In genomic region chr13:82058872-82059271, GRCm38 (mm10) we compare ENCODE assay signal across 14 mouse cellular contexts.
DNase-seq lines count a peak whose midpoint lies in the region; ATAC-seq lines count a peak whose summit lies in the region.
"Had no signal": no experiment of that assay in that cellular context is flagged by ENCODE, and none has a peak within 500 bp of the region (broad histone marks: within the 10 kb centered on the region; RNA-seq: fewer than 3 reads in every experiment).

No protein-coding gene starts in this region.

- no peaks in the 10 kb centered on the region for H3K9me3 ChIP-seq in embryonic facial prominence, embryonic 14.5 days (ENCODE audit: control insufficient read depth, low read length)
- no peaks in the 10 kb centered on the region for H3K9me3 ChIP-seq in heart, embryonic 11.5 days (replicated peaks; ENCODE audit: control insufficient read depth, low read length)
- no peaks in the 10 kb centered on the region for H3K9me3 ChIP-seq in limb, embryonic 13.5 days
- H3K9me3 ChIP-seq in midbrain, embryonic 13.5 days: no peaks in the 10 kb centered on the region
- H3K9me3 ChIP-seq: liver, embryonic 12.5 days had no signal

- H3K27me3 ChIP-seq in embryonic facial prominence, embryonic 14.5 days (replicated peaks; ENCODE audit: control insufficient read depth, insufficient read depth, low read length): no peaks in the 10 kb centered on the region
- H3K27me3 ChIP-seq in heart, embryonic 11.5 days (ENCODE audit: control insufficient read depth, insufficient read depth, low read length): no peaks in the 10 kb centered on the region
- no peaks in the 10 kb centered on the region for H3K27me3 ChIP-seq in limb, embryonic 13.5 days
- no peaks in the 10 kb centered on the region for H3K27me3 ChIP-seq in midbrain, embryonic 13.5 days
- H3K27me3 ChIP-seq: liver, embryonic 12.5 days had no signal

- DNase-seq in heart, adult 11 months: peak; percentile 92
- DNase-seq in heart, postnatal 25 days (ENCODE audit: low spot score): no peak
- peak; percentile 79 for DNase-seq in embryonic facial prominence, embryonic 14.5 days (ENCODE audit: low spot score)
- no peak for DNase-seq in right cerebral cortex, postnatal 36 days (ENCODE audit: low spot score in 2 of 2)
- no peak for DNase-seq in testis, postnatal 10 days (ENCODE audit: low spot score)
- DNase-seq: B cell, adult 2 months had no signal

- intact Hi-C loops in heart, postnatal 25 days (cut with DNase I): loop anchor here (10.0 kb wide), 1 partner anchor 196 kb away; no protein-coding TSS in a partner anchor

- H3K36me3 ChIP-seq in embryonic facial prominence, embryonic 14.5 days (ENCODE audit: control insufficient read depth, insufficient read depth, low read length): no peaks in the 10 kb centered on the region
- no peaks in the 10 kb centered on the region for H3K36me3 ChIP-seq in heart, embryonic 11.5 days (ENCODE audit: control insufficient read depth, insufficient read depth, low read length)
- no peaks in the 10 kb centered on the region for H3K36me3 ChIP-seq in limb, embryonic 13.5 days
- H3K36me3 ChIP-seq in midbrain, embryonic 13.5 days: no peaks in the 10 kb centered on the region
- H3K36me3 ChIP-seq: liver, embryonic 12.5 days had no signal

- 39% methylated on average over 3 of the region's 3 CpGs for WGBS in embryonic facial prominence, embryonic 14.5 days
- WGBS in heart, embryonic 11.5 days (ENCODE audit: insufficient replicate concordance): 71% methylated on average over 3 of the region's 3 CpGs
- WGBS in limb, embryonic 13.5 days: 20% methylated on average over 3 of the region's 3 CpGs
- 84% methylated on average over 3 of the region's 3 CpGs for WGBS in midbrain, embryonic 13.5 days

- H3K4me3 ChIP-seq in embryonic facial prominence, embryonic 14.5 days (ENCODE audit: low read depth, low read length): no peak overlapping the region
- no peak overlapping the region for H3K4me3 ChIP-seq in heart, embryonic 11.5 days (ENCODE audit: low read depth, low read length)
- H3K4me3 ChIP-seq in limb, embryonic 13.5 days: no peak overlapping the region
- H3K4me3 ChIP-seq in midbrain, embryonic 13.5 days (replicated peaks): no peak overlapping the region
- H3K4me3 ChIP-seq: left cerebral cortex, adult 2 months; liver, embryonic 12.5 days had no signal

- H3K4me2 ChIP-seq in embryonic facial prominence, embryonic 14.5 days (ENCODE audit: low read depth, low read length): no peak overlapping the region
- H3K4me2 ChIP-seq in heart, embryonic 11.5 days: no peak overlapping the region
- no peak overlapping the region for H3K4me2 ChIP-seq in limb, embryonic 13.5 days (replicated peaks)
- no peak overlapping the region for H3K4me2 ChIP-seq in midbrain, embryonic 13.5 days (replicated peaks)
- H3K4me2 ChIP-seq: liver, embryonic 12.5 days; midbrain, embryonic 11.5 days had no signal

- H3K4me1 ChIP-seq in embryonic facial prominence, embryonic 14.5 days (ENCODE audit: control insufficient read depth, insufficient read depth, low read length): peaks cover 22% of the 10 kb centered on the region
- peaks cover 10% of the 10 kb centered on the region for H3K4me1 ChIP-seq in heart, embryonic 11.5 days (ENCODE audit: control insufficient read depth, insufficient read depth, low read length)
- H3K4me1 ChIP-seq in limb, embryonic 13.5 days: peaks cover 21% of the 10 kb centered on the region
- H3K4me1 ChIP-seq in midbrain, embryonic 13.5 days (replicated peaks): peaks cover 22% of the 10 kb centered on the region
- H3K4me1 ChIP-seq: liver, embryonic 12.5 days had no signal

- 0 out of 2 replicates have a peak, but pooled peaks have one; percentile 11 for ATAC-seq in embryonic facial prominence, embryonic 14.5 days (ENCODE audit: low read depth)
- ATAC-seq in heart, embryonic 11.5 days (replicated peaks; ENCODE audit: insufficient number of reproducible peaks, low FRiP score, low TSS enrichment): no peak
- ATAC-seq in limb, embryonic 13.5 days (ENCODE audit: low FRiP score, low read depth): 0 out of 2 replicates have a peak, but pooled peaks have one; percentile 11
- ATAC-seq in midbrain, embryonic 13.5 days: no peak
- ATAC-seq: inflammation-experienced regulatory T-cells, adult 6 months; liver, embryonic 12.5 days had no signal

- H3K9ac ChIP-seq in embryonic facial prominence, embryonic 14.5 days (ENCODE audit: low read depth, low read length): no peak overlapping the region
- no peak overlapping the region for H3K9ac ChIP-seq in heart, embryonic 11.5 days (ENCODE audit: low read depth, low read length)
- H3K9ac ChIP-seq in limb, embryonic 13.5 days: no peak overlapping the region
- no peak overlapping the region for H3K9ac ChIP-seq in midbrain, embryonic 13.5 days (replicated peaks)
- H3K9ac ChIP-seq: forebrain, postnatal 0 days; liver, embryonic 12.5 days had no signal

- peak overlapping the region; percentile 46; the same call in 1 of the 2 replicates for H3K27ac ChIP-seq in embryonic facial prominence, embryonic 14.5 days (replicated peaks; ENCODE audit: low read depth, low read length)
- peak overlapping the region; percentile 47; the same call in 1 of the 2 replicates for H3K27ac ChIP-seq in heart, embryonic 11.5 days (ENCODE audit: low read depth, low read length)
- H3K27ac ChIP-seq in limb, embryonic 13.5 days: no peak overlapping the region
- H3K27ac ChIP-seq in midbrain, embryonic 13.5 days: no peak overlapping the region
- H3K27ac ChIP-seq: left cerebral cortex, adult 2 months; liver, embryonic 12.5 days had no signal

Comparison
In these comparisons a context has a peak if more than half of its experiments do, and no peak if none do; other contexts are left out.
1. DNase-seq: peak in heart, adult 11 months (single experiment) and embryonic facial prominence, embryonic 14.5 days (single experiment); none in heart, postnatal 25 days (single experiment), right cerebral cortex, postnatal 36 days (0 of 2) and testis, postnatal 10 days (single experiment).
2. ATAC-seq: peak in embryonic facial prominence, embryonic 14.5 days (single experiment) and limb, embryonic 13.5 days (single experiment); none in heart, embryonic 11.5 days (single experiment) and midbrain, embryonic 13.5 days (single experiment).
3. H3K27ac ChIP-seq: peak in embryonic facial prominence, embryonic 14.5 days (single experiment) and heart, embryonic 11.5 days (single experiment); none in limb, embryonic 13.5 days (single experiment) and midbrain, embryonic 13.5 days (single experiment).